Mouse (Mus musculus) ES-E14 (cell line): ENCODE results near the gene Igflr1.

Source experiments
- CHD2 ChIP-seq: IDR thresholded peaks from 2 replicates; pipeline ENCODE4 v1.6.1; 2014; ENCODE audit warnings: mild to moderate bottlenecking, low read depth, low read length, inconsistent platforms
- ZC3H11A ChIP-seq: IDR thresholded peaks from 2 replicates; pipeline ENCODE4 v1.6.1; 2012; ENCODE audit warnings: low read depth, mild to moderate bottlenecking, inconsistent platforms, low read length, borderline replicate concordance
- ZNF384 ChIP-seq: IDR thresholded peaks from 2 replicates; pipeline ENCODE4 v1.6.1; 2012; ENCODE audit warnings: low read depth, low read length, inconsistent platforms

- TF ChIP-seq ZNF384 (no peak), CHD2 (no peak), ZC3H11A (no peak)
Measured at GRCm38 (mm10) chr7:30549880-30550279, 15.3 kb upstream of the Igflr1 start.
